Mouse (Mus musculus): ENCODE data around the gene Lrr1. TPM values are rescaled to one million over a fixed set of nuclear protein-coding genes. Genes with fewer than 3 reads are reported as not detected.

Lrr1 gene
- total and polyA plus RNA-seq, 3 experiments: 9.2 to 35.0 (median 23.8) TPM

DNA sequence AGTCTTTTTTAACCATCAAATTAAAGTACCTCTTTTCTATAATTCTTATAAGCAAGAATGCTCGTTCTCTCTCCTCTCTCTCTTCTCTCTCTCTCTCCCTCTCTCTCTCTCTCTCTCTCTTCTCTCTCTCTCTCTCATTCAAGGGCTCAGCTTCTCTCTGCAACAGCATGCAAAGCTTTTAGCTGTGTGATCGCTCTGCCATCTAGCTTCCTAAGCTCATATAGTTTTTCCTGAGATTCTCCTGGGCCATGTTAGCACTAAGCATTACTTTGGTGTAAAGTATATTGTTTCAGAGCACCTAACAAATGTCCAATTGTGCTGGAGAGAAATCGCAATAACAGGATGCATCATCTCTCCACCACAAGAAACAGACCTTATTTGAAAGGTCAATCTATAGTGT lies 29.4 kb upstream of the Lrr1 start:
- TF ChIP-seq MXI1 (IDR thresholded peaks at IDR 0.05; ENCODE audit: low read depth, low read length): no peak
- no peaks in the 10 kb centered on the region for H3K36me3 ChIP-seq (replicated peaks in 1 of 2; ENCODE audit: control insufficient read depth in 1 of 2, insufficient read depth in 1 of 2, low read length in 1 of 2)
- DNase-seq (ENCODE audit: extremely low read depth): no peak
- no peak overlapping the region for H3K27ac ChIP-seq (ENCODE audit: insufficient read depth, low read depth)
- dilution Hi-C loops (cut with MboI; ENCODE audit: extremely low pct_ligation_motif_present, extremely low pct_unique_long_range_greater_than_20kb, low sequenced_read_pairs) (no loop called here), in situ Hi-C loops (cut with MboI; ENCODE audit: low pct_ligation_motif_present, low pct_unique_long_range_greater_than_20kb, low sequenced_read_pairs) (no loop called here)
- no peak overlapping the region for H3K4me3 ChIP-seq (replicated peaks in 1 of 3; ENCODE audit: low read depth in 2 of 3, low read length in 2 of 3, poor library complexity in 1 of 3)
- H3K27me3 ChIP-seq (replicated peaks): no peaks in the 10 kb centered on the region
- H3K9ac ChIP-seq (ENCODE audit: insufficient read depth, low read depth): no peak overlapping the region
- H3K4me2 ChIP-seq (ENCODE audit: insufficient read depth, low read depth, poor library complexity, severe bottlenecking): no peak overlapping the region
- no peaks in the 10 kb centered on the region for H3K79me2 ChIP-seq (replicated peaks; ENCODE audit: control insufficient read depth, extremely low read depth, insufficient read depth, poor library complexity, severe bottlenecking)
- H3K9me3 ChIP-seq (replicated peaks; ENCODE audit: low read length): no peaks in the 10 kb centered on the region
- H3K4me1 ChIP-seq (ENCODE audit: control insufficient read depth in 1 of 2, insufficient read depth in 2 of 2): no peaks in the 10 kb centered on the region

DNA sequence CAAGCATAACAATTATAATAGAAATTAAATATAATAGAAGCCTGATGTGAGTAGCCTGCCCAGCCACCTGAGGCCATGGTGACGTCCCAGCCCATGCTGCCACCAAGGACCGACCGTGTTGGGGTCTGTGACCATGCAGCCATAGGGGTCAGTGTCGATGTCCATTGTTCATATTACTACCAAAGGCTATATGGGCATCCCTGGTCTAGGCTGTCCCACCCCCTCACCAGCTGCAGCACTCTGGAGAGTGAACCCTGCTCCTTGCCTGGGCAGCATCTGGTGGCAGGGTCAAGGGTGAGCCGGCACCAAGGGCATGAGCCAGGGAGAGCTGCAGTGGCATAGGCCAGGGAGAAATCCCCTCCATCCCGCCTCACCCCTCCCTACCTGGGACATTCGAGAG lies 28.8 kb upstream of the Lrr1 start:
- H3K9ac ChIP-seq (ENCODE audit: insufficient read depth, low read depth): no peak overlapping the region
- no peak for DNase-seq (ENCODE audit: extremely low read depth)
- TF ChIP-seq MAX (IDR thresholded peaks at IDR 0.05; ENCODE audit: low read length): no peak
- TF ChIP-seq NRF1 (IDR thresholded peaks at IDR 0.05; ENCODE audit: low read depth, low read length): no peak
- TF ChIP-seq USF1 (IDR thresholded peaks at IDR 0.05; ENCODE audit: low read depth, low read length): no peak
- TF ChIP-seq SMC3 (IDR thresholded peaks at IDR 0.05; ENCODE audit: low read depth, low read length): no peak
- TF ChIP-seq MXI1 (IDR thresholded peaks at IDR 0.05; ENCODE audit: low read depth, low read length): no peak
- TF ChIP-seq MYC (IDR thresholded peaks at IDR 0.05; ENCODE audit: low read depth, low read length): no peak
- TF ChIP-seq IRF4 (IDR thresholded peaks at IDR 0.05; ENCODE audit: low read depth, low read length): no peak
- TF ChIP-seq E2F4 (IDR thresholded peaks at IDR 0.05; ENCODE audit: insufficient replicate concordance, low read depth, low read length): no peak
- TF ChIP-seq ZC3H11A (IDR thresholded peaks at IDR 0.05; ENCODE audit: low read depth, low read length): no peak
- TF ChIP-seq RAD21 (IDR thresholded peaks at IDR 0.05; ENCODE audit: low read depth, low read length): no peak
- TF ChIP-seq SIN3A (IDR thresholded peaks at IDR 0.05; ENCODE audit: low read length): no peak
- TF ChIP-seq CTCF (conservative IDR thresholded peaks at IDR 0.05 in 1 of 2, IDR thresholded peaks at IDR 0.05 in 1 of 2; ENCODE audit: low read depth in 2 of 2, low read length in 2 of 2): no peak
- no peak for TF ChIP-seq PAX5 (IDR thresholded peaks at IDR 0.05; ENCODE audit: low read length)
- TF ChIP-seq BHLHE40 (IDR thresholded peaks at IDR 0.05; ENCODE audit: low read depth, low read length): no peak
- no peak for TF ChIP-seq KAT2A (IDR thresholded peaks at IDR 0.05; ENCODE audit: insufficient replicate concordance, low read length)
- no peak for TF ChIP-seq TCF12 (IDR thresholded peaks at IDR 0.05; ENCODE audit: low read depth, low read length)
- no peak for TF ChIP-seq GABPA (IDR thresholded peaks at IDR 0.05; ENCODE audit: insufficient replicate concordance, low read depth, low read length)
- H3K4me1 ChIP-seq (ENCODE audit: control insufficient read depth in 1 of 2, insufficient read depth in 2 of 2): no peaks in the 10 kb centered on the region
- H3K79me2 ChIP-seq (replicated peaks; ENCODE audit: control insufficient read depth, extremely low read depth, insufficient read depth, poor library complexity, severe bottlenecking): no peaks in the 10 kb centered on the region
- H3K27me3 ChIP-seq (replicated peaks): no peaks in the 10 kb centered on the region
- no peak overlapping the region for H3K4me3 ChIP-seq (replicated peaks in 1 of 3; ENCODE audit: low read depth in 2 of 3, low read length in 2 of 3, poor library complexity in 1 of 3)
- dilution Hi-C loops (cut with MboI; ENCODE audit: extremely low pct_ligation_motif_present, extremely low pct_unique_long_range_greater_than_20kb, low sequenced_read_pairs) (no loop called here), in situ Hi-C loops (cut with MboI; ENCODE audit: low pct_ligation_motif_present, low pct_unique_long_range_greater_than_20kb, low sequenced_read_pairs) (no loop called here)
- no peaks in the 10 kb centered on the region for H3K36me3 ChIP-seq (replicated peaks in 1 of 2; ENCODE audit: control insufficient read depth in 1 of 2, insufficient read depth in 1 of 2, low read length in 1 of 2)
- no peak overlapping the region for H3K27ac ChIP-seq (ENCODE audit: insufficient read depth, low read depth)
- no peak overlapping the region for H3K4me2 ChIP-seq (ENCODE audit: insufficient read depth, low read depth, poor library complexity, severe bottlenecking)
- no peaks in the 10 kb centered on the region for H3K9me3 ChIP-seq (replicated peaks; ENCODE audit: low read length)

Data from CH12.LX (cell line).